Mouse (Mus musculus) neural tube, embryonic 11.5 days (tissue): ENCODE data around the gene Dlk2. TPM values are rescaled to one million over a fixed set of nuclear protein-coding genes. Genes with fewer than 3 reads are reported as not detected.
A peak's percentile ranks its signal among the peaks of the same experiment; 100 is the strongest.

Experiments used
- ATAC-seq: fragments of 200-750 bp; cut with Nextera tagmentation; 2 replicates; pipeline ENCODE4 v1.8.0; 2017; ENCODE audit warnings: moderate number of reproducible peaks, mild to moderate bottlenecking, moderate TSS enrichment, moderate library complexity; ENCODE audit not compliant: insufficient read depth, low FRiP score, low TSS enrichment
- DNase-seq: peaks from one replicate; pipeline ENCODE4 v3.0.0-alpha.2; 2015; ENCODE audit warnings: low spot score
- H3K27ac ChIP-seq: fragments of 300-500 bp; sonication (generic); 2 replicates; pipeline ENCODE4 v1.5.1; 2014; ENCODE audit warnings: low read depth, mild to moderate bottlenecking, low read length
- H3K27me3 ChIP-seq: fragments of 300-500 bp; sonication (generic); 2 replicates; pipeline ENCODE4 v1.6.1; 2014; ENCODE audit warnings: mild to moderate bottlenecking, low read length, mixed read lengths; ENCODE audit not compliant: control insufficient read depth, insufficient read depth
- H3K36me3 ChIP-seq: fragments of 300-500 bp; sonication (generic); 2 replicates; pipeline ENCODE4 v1.6.1; 2014; ENCODE audit warnings: mild to moderate bottlenecking, low read length, moderate library complexity, mixed read lengths; ENCODE audit not compliant: control insufficient read depth, insufficient read depth
- H3K4me1 ChIP-seq: fragments of 300-500 bp; sonication (generic); 2 replicates; pipeline ENCODE4 v1.6.1; 2014; ENCODE audit warnings: low read length, mixed read lengths; ENCODE audit not compliant: control insufficient read depth, insufficient read depth
- H3K4me2 ChIP-seq: fragments of 300-500 bp; sonication (generic); 2 replicates; pipeline ENCODE4 v1.6.1; 2014; ENCODE audit warnings: low read depth, mild to moderate bottlenecking, moderate library complexity
- H3K4me3 ChIP-seq: fragments of 300-500 bp; sonication (generic); 2 replicates; pipeline ENCODE4 v1.5.1; 2014; ENCODE audit warnings: low read depth, low read length
- H3K9ac ChIP-seq: fragments of 300-500 bp; sonication (generic); 2 replicates; pipeline ENCODE4 v1.6.1; 2014; ENCODE audit warnings: mild to moderate bottlenecking, low read length
- H3K9me3 ChIP-seq: fragments of 300-500 bp; sonication (generic); 2 replicates; pipeline ENCODE4 v1.6.1; 2016; ENCODE audit warnings: low read length; ENCODE audit not compliant: control insufficient read depth
- WGBS: fragments of 180-500 bp; shearing (Covaris S2); extraction: QIAGEN DNeasy Blood & Tissue Kit; methylation state at CpG from one replicate; pipeline ENCODE4 v1.1.7; 2014; 5-methylcytosine and 5-hydroxymethylcytosine counted together
- polyA plus RNA-seq: library from polyadenylated mRNA; unstranded; fragments of >200 nt; fragmentation: Nextera tagmentation; extraction: Ambion mirVana; gene quantifications from 2 replicates; pipeline ENCODE4 v1.2.1, GENCODE M21; 2014

The Dlk2 gene
- polyA plus RNA-seq, 1 experiment from 2014 or later: 1.3 TPM

GRCm38 (mm10) chr17:46297028-46297363 lies 225 bp upstream of the Dlk2 start:
- Histone ChIP-seq H3K27ac (no peak overlapping the region), H3K9ac (peak overlapping the region; percentile 53)
- no peak for ATAC-seq

DNA sequence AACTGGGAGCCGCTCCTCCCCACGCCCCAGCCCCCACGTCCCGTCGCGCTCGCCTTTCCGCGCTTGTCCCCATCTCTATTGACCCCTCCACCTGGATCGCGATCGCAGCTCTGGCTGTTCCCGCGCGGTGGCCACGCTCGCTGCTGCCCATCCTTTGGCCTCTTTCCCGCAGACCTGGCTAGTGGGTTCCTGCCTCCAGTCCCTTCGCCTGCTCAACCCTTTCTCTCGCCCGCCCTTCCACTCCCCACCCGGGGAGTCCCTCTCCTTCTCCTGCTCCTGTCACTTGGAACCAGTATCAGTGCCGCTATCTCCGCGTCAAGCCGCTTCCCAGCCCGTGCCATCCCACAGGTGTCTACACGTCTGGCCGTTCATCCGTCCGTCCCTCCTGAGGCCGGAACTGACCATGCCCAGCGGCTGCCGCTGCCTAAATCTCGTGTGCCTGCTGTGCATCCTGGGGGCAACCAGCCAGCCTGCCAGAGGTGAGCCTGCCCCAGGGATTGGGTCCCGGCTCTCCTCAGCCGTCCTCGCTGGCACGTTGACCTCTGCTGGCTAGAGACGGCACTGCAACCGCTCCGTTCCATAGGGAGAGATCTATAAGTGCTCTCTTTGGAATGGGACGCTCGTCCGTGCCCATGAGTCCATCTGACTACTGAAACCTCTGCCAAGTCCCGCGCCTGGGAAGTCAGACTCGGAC lies 1.1 kb downstream of the Dlk2 start:
- WGBS: under 1% methylated on average over 48 of the region's 48 CpGs
- Histone ChIP-seq H3K36me3 (no peaks in the 10 kb centered on the region), H3K9me3 (no peaks in the 10 kb centered on the region), H3K27me3 (peaks cover 47% of the 10 kb centered on the region), H3K4me1 (peaks cover 6% of the 10 kb centered on the region; the same call in 1 of the 2 replicates), H3K4me2 (peak overlapping the region; percentile 99), H3K9ac (peak overlapping the region; percentile 53), H3K4me3 (peak overlapping the region; percentile 47), H3K27ac (no peak overlapping the region)
- peak; percentile 85; the same call in 1 of the 2 replicates for ATAC-seq
- peak; percentile 90 for DNase-seq

More at GRCm38 (mm10) chr17:46297028-46297363, 225 bp upstream of the Dlk2 start:
- Histone ChIP-seq H3K9me3 (no peaks in the 10 kb centered on the region), H3K4me3 (peak overlapping the region; percentile 47), H3K4me2 (peak overlapping the region; percentile 99), H3K4me1 (peaks cover 6% of the 10 kb centered on the region; the same call in 1 of the 2 replicates), H3K27me3 (peaks cover 47% of the 10 kb centered on the region), H3K36me3 (no peaks in the 10 kb centered on the region)
- 9% methylated on average over 6 of the region's 6 CpGs for WGBS
- DNase-seq: no peak

DNA sequence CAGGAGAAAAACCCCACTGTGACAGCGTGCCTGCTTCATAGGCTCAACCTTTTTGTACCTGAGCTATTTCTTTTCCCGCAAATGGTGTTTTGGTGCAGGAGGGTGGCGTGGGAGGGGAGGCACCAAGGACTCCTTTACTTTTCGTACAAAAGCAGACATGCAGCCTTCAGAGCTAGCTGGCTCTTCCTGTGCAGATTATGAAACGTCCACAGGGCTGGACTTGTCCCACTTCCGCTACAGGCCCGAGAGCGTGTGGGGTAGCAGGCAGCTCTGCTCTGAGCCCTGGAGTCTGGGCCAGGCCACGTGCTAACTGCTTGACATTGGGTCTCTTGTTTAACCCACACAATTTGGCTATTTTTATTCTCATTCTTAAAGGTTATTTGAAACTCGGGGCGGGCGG lies 4.7 kb downstream of the Dlk2 start:
- no peak overlapping the region for H3K27ac ChIP-seq
- 78% methylated on average over 12 of the region's 12 CpGs for WGBS
- no peaks in the 10 kb centered on the region for H3K36me3 ChIP-seq
- H3K9ac ChIP-seq: no peak overlapping the region
- peaks cover 27% of the 10 kb centered on the region for H3K27me3 ChIP-seq
- H3K4me1 ChIP-seq: peaks cover 6% of the 10 kb centered on the region; the same call in 1 of the 2 replicates
- no peak overlapping the region for H3K4me3 ChIP-seq
- no peak overlapping the region for H3K4me2 ChIP-seq
- DNase-seq (no peak), ATAC-seq (no peak)
- no peaks in the 10 kb centered on the region for H3K9me3 ChIP-seq

DNA sequence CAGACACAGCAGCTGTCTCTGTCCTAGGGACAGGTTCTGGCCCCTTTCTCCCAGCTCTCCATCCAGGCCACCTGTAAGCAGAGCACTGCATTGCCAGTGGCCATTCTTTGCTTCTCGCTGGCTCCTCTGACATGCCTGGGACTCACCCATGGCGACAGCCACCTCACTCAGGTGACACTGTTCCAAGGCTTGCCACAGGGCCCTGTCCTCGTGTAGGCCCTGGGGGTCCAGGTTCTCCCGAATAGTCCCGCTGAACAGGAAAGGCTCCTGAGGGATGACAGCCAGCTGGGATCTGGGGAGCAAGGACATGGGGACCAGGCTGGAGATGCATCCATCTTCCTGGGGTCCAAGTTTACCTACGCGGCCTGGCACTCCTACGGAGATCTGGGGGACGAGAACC lies 7.0 kb downstream of the Dlk2 start:
- Histone ChIP-seq H3K4me1 (no peaks in the 10 kb centered on the region), H3K27me3 (peaks cover 6% of the 10 kb centered on the region; the same call in 1 of the 2 replicates), H3K27ac (no peak overlapping the region), H3K4me2 (no peak overlapping the region), H3K36me3 (no peaks in the 10 kb centered on the region), H3K9ac (no peak overlapping the region), H3K9me3 (no peaks in the 10 kb centered on the region), H3K4me3 (no peak overlapping the region)
- WGBS: 89% methylated on average over 9 of the region's 9 CpGs
- ATAC-seq (no peak), DNase-seq (no peak)

GRCm38 (mm10) chr17:46306956-46307355 lies 9.7 kb downstream of the Dlk2 start:
- H3K4me2 ChIP-seq: no peak overlapping the region
- H3K9me3 ChIP-seq: no peaks in the 10 kb centered on the region
- H3K27ac ChIP-seq: no peak overlapping the region
- DNase-seq (no peak), ATAC-seq (no peak)
- H3K4me1 ChIP-seq: no peaks in the 10 kb centered on the region
- no peak overlapping the region for H3K9ac ChIP-seq
- 93% methylated on average over 15 of the region's 15 CpGs for WGBS
- no peak overlapping the region for H3K4me3 ChIP-seq
- no peaks in the 10 kb centered on the region; the same call in 1 of the 2 replicates for H3K36me3 ChIP-seq
- no peaks in the 10 kb centered on the region for H3K27me3 ChIP-seq

GRCm38 (mm10) chr17:46309835-46310234 lies 12.6 kb downstream of the Dlk2 start:
- H3K4me1 ChIP-seq: no peaks in the 10 kb centered on the region
- H3K9me3 ChIP-seq: no peaks in the 10 kb centered on the region
- WGBS: 86% methylated on average over 12 of the region's 12 CpGs
- H3K27me3 ChIP-seq: no peaks in the 10 kb centered on the region
- no peaks in the 10 kb centered on the region; the same call in 1 of the 2 replicates for H3K36me3 ChIP-seq
- no peak for DNase-seq
- no peak overlapping the region for H3K4me3 ChIP-seq
- H3K27ac ChIP-seq: no peak overlapping the region
- ATAC-seq: no peak
- no peak overlapping the region for H3K4me2 ChIP-seq
- H3K9ac ChIP-seq: no peak overlapping the region

- Histone ChIP-seq H3K27ac (no peak overlapping the region), H3K4me3 (no peak overlapping the region), H3K4me1 (no peaks in the 10 kb centered on the region), H3K9me3 (no peaks in the 10 kb centered on the region), H3K27me3 (no peaks in the 10 kb centered on the region), H3K4me2 (no peak overlapping the region), H3K36me3 (no peaks in the 10 kb centered on the region; the same call in 1 of the 2 replicates), H3K9ac (no peak overlapping the region)
- ATAC-seq (no peak), DNase-seq (no peak)
- 90% methylated on average over 10 of the region's 10 CpGs for WGBS
Measured at GRCm38 (mm10) chr17:46310515-46310914, 13.3 kb downstream of the Dlk2 start.

DNA sequence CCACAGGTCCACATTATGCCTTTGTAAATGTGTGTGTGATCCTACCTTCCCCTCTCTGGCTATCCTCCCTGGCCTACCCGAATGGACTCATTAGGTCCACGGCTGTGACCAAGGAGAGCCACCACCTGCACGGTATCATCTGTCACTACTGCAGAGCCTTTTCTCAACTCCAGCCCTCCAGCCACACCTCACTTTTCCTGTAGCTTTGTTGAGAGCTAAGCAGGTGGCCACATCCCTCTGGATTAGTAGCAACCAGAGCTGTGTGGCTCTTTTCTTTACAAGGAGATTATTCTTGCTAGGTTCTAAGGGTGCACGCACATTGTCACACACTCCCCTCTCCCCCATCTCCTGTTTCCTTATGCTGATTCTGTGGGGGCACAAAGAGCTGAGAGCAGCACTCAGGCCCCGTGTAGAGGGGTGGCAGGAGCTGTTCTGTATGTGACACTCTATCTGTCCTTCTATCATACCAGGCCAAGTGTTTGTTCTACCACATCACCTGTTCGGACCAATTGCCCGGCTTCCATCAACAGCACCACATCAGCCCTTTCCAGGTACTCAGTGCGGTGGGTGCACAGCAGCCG lies 16.0 kb downstream of the Dlk2 start:
- Histone ChIP-seq H3K36me3 (no peaks in the 10 kb centered on the region; the same call in 1 of the 2 replicates), H3K27ac (no peak overlapping the region), H3K4me1 (no peaks in the 10 kb centered on the region), H3K4me2 (no peak overlapping the region), H3K9ac (no peak overlapping the region), H3K9me3 (no peaks in the 10 kb centered on the region), H3K27me3 (no peaks in the 10 kb centered on the region), H3K4me3 (no peak overlapping the region)
- 88% methylated on average over 9 of the region's 9 CpGs for WGBS
- no peak for DNase-seq
- no peak for ATAC-seq

- H3K36me3 ChIP-seq: no peaks in the 10 kb centered on the region
- H3K27ac ChIP-seq: no peak overlapping the region
- ATAC-seq (no peak), DNase-seq (no peak)
- no peak overlapping the region for H3K9ac ChIP-seq
- H3K9me3 ChIP-seq: no peaks in the 10 kb centered on the region
- WGBS: 91% methylated on average over 10 of the region's 10 CpGs
- no peak overlapping the region for H3K4me3 ChIP-seq
- no peak overlapping the region for H3K4me2 ChIP-seq
- H3K4me1 ChIP-seq: no peaks in the 10 kb centered on the region
- H3K27me3 ChIP-seq: no peaks in the 10 kb centered on the region
Measured at GRCm38 (mm10) chr17:46315813-46316212, 18.6 kb downstream of the Dlk2 start.
